Mouse (Mus musculus) Patski (cell line): ENCODE data around the gene Aadac. TPM values are rescaled to one million over a fixed set of nuclear protein-coding genes. Genes with fewer than 3 reads are reported as not detected.

Source experiments
- ATAC-seq: fragments of 100-300 bp; one replicate; pipeline ENCODE4 v1.8.0; 2021
- CTCF ChIA-PET: fragments of 350-600 bp; sonication (Branson Sonifier 250); formaldehyde crosslinking; loops from one replicate; lab custom pipeline; 2022; ENCODE audit warnings: inconsistent platforms; lab: Charles Lee
- POLR2A ChIA-PET: fragments of 350-600 bp; sonication (Branson Sonifier 250); formaldehyde crosslinking; loops from one replicate; lab custom pipeline; 2022; ENCODE audit warnings: antibody characterized with exemption, inconsistent platforms; lab: Charles Lee
- DNase-seq: peaks from one replicate; pipeline ENCODE4 v3.0.0-alpha.2; 2011; ENCODE audit warnings: low read depth, low spot score
- H3K27me3 ChIP-seq: fragments of 371-371 bp; one replicate; pipeline ENCODE4 v1.5.1; 2021
- CTCF ChIP-seq: fragments of 100-300 bp; IDR thresholded peaks from one replicate; pipeline ENCODE4 v1.5.1; 2021
- in situ Hi-C: fragments of 300-500 bp; cut with MboI; formaldehyde crosslinking; loops from 3 replicates; pipeline ENCODE4 v1.11.1; 2018; ENCODE audit warnings: low pct_unique_long_range_greater_than_20kb, mixed read lengths
- polyA plus RNA-seq: library from polyadenylated mRNA; unstranded; gene quantifications from one replicate; pipeline ENCODE4 v1.2.3, GENCODE M21; 2021

Aadac gene
- polyA plus RNA-seq, 1 experiment from 2014 or later = not detected

DNA sequence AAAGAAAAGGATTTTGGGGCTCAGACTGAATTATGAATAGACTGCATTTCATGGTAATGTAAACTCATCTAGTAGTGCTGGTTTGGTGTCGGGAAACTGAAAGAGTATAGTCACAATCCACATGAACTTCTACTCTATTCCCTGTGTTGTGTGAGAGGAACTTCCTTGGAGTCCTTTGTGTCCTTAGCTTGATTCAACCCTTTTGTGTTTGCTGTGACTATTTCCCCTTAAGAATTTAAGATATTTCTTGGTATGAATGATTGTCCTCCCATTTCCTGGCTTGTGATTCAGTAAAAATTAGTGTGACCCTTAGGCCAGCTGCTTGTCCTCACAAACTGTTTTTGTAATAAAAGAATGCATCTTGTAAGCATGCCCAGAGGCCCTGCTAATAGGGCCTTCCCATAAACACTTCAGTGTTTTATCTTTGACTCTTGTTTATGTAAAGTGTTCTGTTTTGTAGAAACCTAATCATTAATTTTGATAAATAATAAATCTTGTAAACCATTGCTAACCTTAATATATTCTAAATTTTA is 53.4 kb downstream of the Aadac start:
- no peak for DNase-seq
- no peak for TF ChIP-seq CTCF
- no peak for ATAC-seq
- H3K27me3 ChIP-seq = no peaks in the 10 kb centered on the region
- CTCF ChIA-PET = interaction anchor here (0.7 to 1.0 kb wide), 2 partner anchors 20 to 22 kb away, joined by 3 read pairs; no protein-coding TSS in a partner anchor
- POLR2A ChIA-PET = no interaction called here
- in situ Hi-C loops = no loop called here

GRCm38 (mm10) chr3:60080572-60080971 is 55.1 kb downstream of the Aadac start:
- ChIA-PET CTCF (interaction anchor here (0.7 to 1.9 kb wide), 2 partner anchors 10 to 14 kb away, joined by 3 to 5 read pairs; no protein-coding TSS in a partner anchor), POLR2A (no interaction called here)
- DNase-seq = no peak
- no peak for ATAC-seq
- no peaks in the 10 kb centered on the region for H3K27me3 ChIP-seq
- in situ Hi-C loops = no loop called here
- TF ChIP-seq CTCF = no peak

DNA sequence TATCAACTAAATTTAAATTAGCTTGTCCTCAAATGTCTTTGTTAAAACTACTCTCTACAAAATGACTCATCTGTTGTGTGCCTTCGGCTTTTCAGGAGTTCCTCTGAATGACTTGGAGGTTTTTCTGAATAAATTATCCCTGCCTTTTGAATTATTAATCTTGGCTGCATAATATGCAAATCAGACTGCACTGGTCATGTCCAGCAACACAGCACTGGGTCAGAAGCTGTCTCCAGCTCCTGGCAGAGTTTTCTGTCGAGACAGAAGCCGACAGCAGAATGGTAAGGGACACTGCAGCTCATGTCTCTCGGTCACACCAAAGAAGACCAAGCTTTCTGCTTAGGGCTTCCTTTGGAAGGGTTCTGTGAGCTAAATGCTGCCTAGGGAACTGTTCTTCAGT is 56.1 kb downstream of the Aadac start, which contains the start of gene Sucnr1:
Gene Sucnr1, plus strand, starts transcription at position 222 of the 400 bp plus-strand sequence.
- POLR2A ChIA-PET = no interaction called here
- in situ Hi-C loops = no loop called here
- DNase-seq = no peak
- H3K27me3 ChIP-seq = no peaks in the 10 kb centered on the region
- ATAC-seq = no peak
- CTCF ChIA-PET = interaction anchor here (1.9 kb wide), 1 partner anchor 9 kb away, joined by 5 read pairs; no protein-coding TSS in a partner anchor
- no peak for TF ChIP-seq CTCF

DNA sequence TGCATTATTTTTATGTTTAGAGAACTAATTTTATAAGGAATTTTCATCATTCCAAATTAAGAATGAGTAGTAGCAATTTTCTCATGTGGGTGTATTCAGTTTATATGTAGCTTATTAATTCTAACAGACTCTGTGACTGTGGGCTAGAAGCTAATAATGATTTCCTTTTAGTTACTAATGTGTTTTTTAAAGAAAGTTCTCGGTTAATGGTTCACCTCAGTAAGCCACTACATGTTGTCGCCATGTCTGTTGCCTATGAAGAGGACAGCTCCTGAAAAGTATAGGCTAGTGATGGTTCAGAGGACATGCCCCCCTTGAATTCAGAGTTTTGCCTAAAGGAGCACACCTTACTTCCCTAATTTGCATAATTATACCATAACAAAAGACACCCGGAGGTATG is 57.2 kb downstream of the Aadac start:
- ChIA-PET CTCF (no interaction called here), POLR2A (no interaction called here)
- no peaks in the 10 kb centered on the region for H3K27me3 ChIP-seq
- in situ Hi-C loops = no loop called here
- DNase-seq = no peak
- no peak for TF ChIP-seq CTCF
- no peak for ATAC-seq

DNA sequence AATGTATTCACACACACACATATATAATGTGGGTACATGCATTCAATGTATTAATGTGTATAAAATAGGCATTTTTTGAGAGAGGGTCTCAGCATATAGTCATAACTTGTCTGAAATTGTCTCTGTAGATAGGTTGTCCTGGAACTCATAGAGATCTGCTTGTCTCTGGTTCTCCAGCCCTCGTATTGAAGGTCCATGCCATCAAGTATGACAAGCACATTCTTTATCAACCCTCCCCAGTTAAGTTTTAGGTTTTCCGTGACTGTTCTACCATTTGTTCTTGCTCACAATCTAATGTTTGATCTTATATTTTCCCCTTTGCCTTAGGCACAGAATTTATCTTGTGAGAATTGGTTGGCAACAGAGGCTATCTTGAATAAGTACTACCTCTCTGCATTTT is 60.2 kb downstream of the Aadac start:
- in situ Hi-C loops = no loop called here
- no peak for TF ChIP-seq CTCF
- ChIA-PET CTCF (interaction anchor here (1.8 kb wide), 1 partner anchor 10 kb away, joined by 5 read pairs; no protein-coding TSS in a partner anchor), POLR2A (no interaction called here)
- no peak for DNase-seq
- no peaks in the 10 kb centered on the region for H3K27me3 ChIP-seq
- ATAC-seq = no peak

Other genes with a start within 250 kb of the Aadac start
- not detected for gene Gm8298, start 164.7 kb upstream of the Aadac start, polyA plus RNA-seq
- not detected for gene C130079G13Rik, start 100.5 kb upstream of the Aadac start, polyA plus RNA-seq
- gene Aadacl2, start 19.0 kb upstream of the Aadac start, polyA plus RNA-seq = not detected
- gene Sucnr1, start 56.2 kb downstream of the Aadac start, polyA plus RNA-seq = not detected